25 mouse cellular contexts compared by ENCODE assay signal in the genomic region with DNA sequence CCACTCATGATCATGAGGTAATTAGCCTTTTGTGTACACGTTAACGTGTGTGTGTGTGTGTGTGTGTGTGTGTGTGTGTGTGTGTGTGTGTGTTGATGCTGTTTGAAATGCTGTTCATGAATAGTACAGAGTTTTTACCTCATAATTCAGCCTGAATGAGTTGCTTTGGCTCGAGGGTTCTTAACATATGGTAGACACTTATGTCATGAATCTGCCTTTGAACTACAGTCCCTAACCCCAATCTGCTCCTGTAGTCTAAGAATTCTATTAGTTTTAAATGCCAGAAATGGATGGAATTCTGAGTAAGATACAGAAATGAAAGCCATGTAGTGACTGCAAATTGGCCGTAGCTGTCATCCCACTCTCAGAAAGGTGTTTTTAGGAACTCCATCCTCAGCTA.
"Had no signal": no experiment of that assay in that cellular context is flagged by ENCODE, and none has a peak within 500 bp of the region (broad histone marks: within the 10 kb centered on the region; RNA-seq: fewer than 3 reads in every experiment).

No protein-coding gene starts in this region.

- H3K4me2 ChIP-seq: embryonic facial prominence, embryonic 12.5 days; embryonic facial prominence, embryonic 13.5 days; embryonic facial prominence, embryonic 15.5 days; heart, embryonic 11.5 days; heart, embryonic 12.5 days had no signal

- H3K4me3 ChIP-seq: embryonic facial prominence, embryonic 10.5 days; embryonic facial prominence, embryonic 12.5 days; embryonic facial prominence, embryonic 13.5 days; embryonic facial prominence, embryonic 15.5 days; erythroblast, embryonic 14.5 days; forebrain, embryonic 10.5 days; gastrocnemius, adult 2 months; heart, adult 2 months; heart, embryonic 10.5 days; heart, embryonic 12.5 days had no signal

- H3K9me3 ChIP-seq: embryonic facial prominence, embryonic 10.5 days; embryonic facial prominence, embryonic 12.5 days; embryonic facial prominence, embryonic 13.5 days; embryonic facial prominence, embryonic 15.5 days; forebrain, embryonic 10.5 days; heart, embryonic 10.5 days; heart, embryonic 12.5 days had no signal

- H3K27me3 ChIP-seq: embryonic facial prominence, embryonic 12.5 days; embryonic facial prominence, embryonic 13.5 days; embryonic facial prominence, embryonic 15.5 days; heart, embryonic 12.5 days had no signal

- H3K27ac ChIP-seq: embryonic facial prominence, embryonic 10.5 days; embryonic facial prominence, embryonic 12.5 days; embryonic facial prominence, embryonic 13.5 days; embryonic facial prominence, embryonic 15.5 days; forebrain, embryonic 10.5 days; gastrocnemius, adult 2 months; heart, adult 2 months; heart, embryonic 10.5 days had no signal

- ATAC-seq: forebrain, postnatal 0 days had no signal

- DNase-seq: cerebellum, adult 8-10 months; cerebellum, adult 9-10 months; cerebellum, adult 9-11 months; cerebellum, postnatal 10 days; cerebellum, postnatal 14 days; cerebellum, postnatal 25 days; cerebellum, postnatal 36 days; embryo, embryonic 11 days; forebrain, postnatal 0 days; gastrocnemius, adult 2 months; gastrocnemius, postnatal 10 days; gastrocnemius, postnatal 14 days; gastrocnemius, postnatal 25 days; gastrocnemius, postnatal 36 days; heart, adult 18-20 months; heart, adult 2 months had no signal

- H3K9ac ChIP-seq: embryonic facial prominence, embryonic 12.5 days; embryonic facial prominence, embryonic 13.5 days; embryonic facial prominence, embryonic 15.5 days; forebrain, postnatal 0 days; heart, embryonic 12.5 days had no signal
